Mouse (Mus musculus) liver, postnatal 0 days (tissue): ENCODE results near the gene Kif12. TPM values are rescaled to one million over a fixed set of nuclear protein-coding genes. Genes with fewer than 3 reads are reported as not detected.

ENCODE experiments used
- ATAC-seq: fragments of 200-750 bp; cut with Nextera tagmentation; 2 replicates; pipeline ENCODE4 v1.8.0; 2017; ENCODE audit warnings: mild to moderate bottlenecking, moderate library complexity
- DNase-seq: peaks from one replicate; pipeline ENCODE4 v3.0.0-alpha.2; 2016
- H3K27ac ChIP-seq: fragments of 300-500 bp; sonication (generic); 2 replicates; pipeline ENCODE4 v1.5.1; 2014; ENCODE audit warnings: antibody characterized with exemption, moderate library complexity, mild to moderate bottlenecking, low read depth
- H3K27me3 ChIP-seq: fragments of 300-500 bp; sonication (generic); 2 replicates; pipeline ENCODE4 v1.6.1; 2014; ENCODE audit warnings: low read length, control low read depth, mixed read lengths; ENCODE audit not compliant: insufficient read depth
- H3K36me3 ChIP-seq: fragments of 300-500 bp; sonication (generic); replicated peaks from 2 replicates; pipeline ENCODE4 v1.6.1; 2014; ENCODE audit warnings: mild to moderate bottlenecking, control low read depth, low read length, moderate library complexity, mixed read lengths; ENCODE audit not compliant: insufficient read depth
- H3K4me1 ChIP-seq: fragments of 300-500 bp; sonication (generic); 2 replicates; pipeline ENCODE4 v1.6.1; 2014; ENCODE audit warnings: antibody characterized with exemption, mild to moderate bottlenecking, control low read depth; ENCODE audit not compliant: insufficient read depth
- H3K4me2 ChIP-seq: fragments of 300-500 bp; sonication (generic); 2 replicates; pipeline ENCODE4 v1.6.1; 2014; ENCODE audit warnings: low read depth, mild to moderate bottlenecking, low read length, moderate library complexity, mixed read lengths
- H3K4me3 ChIP-seq: fragments of 300-500 bp; sonication (generic); 2 replicates; pipeline ENCODE4 v1.5.1; 2014; ENCODE audit warnings: low read depth, low read length
- H3K9ac ChIP-seq: fragments of 300-500 bp; sonication (generic); replicated peaks from 2 replicates; pipeline ENCODE4 v1.6.1; 2014; ENCODE audit warnings: mild to moderate bottlenecking, moderate library complexity
- H3K9me3 ChIP-seq: fragments of 300-500 bp; sonication (generic); 2 replicates; pipeline ENCODE4 v1.6.1; 2016; ENCODE audit warnings: mild to moderate bottlenecking, control low read depth, low read length, mixed read lengths
- CTCF ChIP-seq: sonication (generic); IDR thresholded peaks from 2 replicates; pipeline ENCODE4 v1.5.1; 2016; ENCODE audit warnings: antibody characterized with exemption, low read depth
- EP300 ChIP-seq: IDR thresholded peaks from 2 replicates; pipeline ENCODE4 v1.6.1; 2016; ENCODE audit warnings: antibody characterized with exemption, low read depth, mild to moderate bottlenecking
- WGBS: fragments of 180-500 bp; shearing (Covaris S2); extraction: QIAGEN DNeasy Blood & Tissue Kit; methylation state at CpG from one replicate; pipeline ENCODE4 v1.1.7; 2014; ENCODE audit not compliant: insufficient replicate concordance; 5-methylcytosine and 5-hydroxymethylcytosine counted together
- polyA plus RNA-seq: library from polyadenylated mRNA; unstranded; fragments of >200 nt; fragmentation: Nextera tagmentation; extraction: Ambion mirVana; gene quantifications from 2 replicates; pipeline ENCODE4 v1.2.1, GENCODE M21; 2015

Gene Kif12
- polyA plus RNA-seq, 1 experiment from 2014 or later: 0.59 TPM

GRCm38 (mm10) chr4:63194366-63194765, 22.4 kb upstream of the Kif12 start:
- ATAC-seq (no peak), DNase-seq (no peak)
- no peak overlapping the region for H3K9ac ChIP-seq
- 83% methylated on average over 2 of the region's 2 CpGs for WGBS
- H3K4me2 ChIP-seq: no peak overlapping the region
- H3K27ac ChIP-seq: no peak overlapping the region
- no peaks in the 10 kb centered on the region for H3K27me3 ChIP-seq
- no peak overlapping the region for H3K4me3 ChIP-seq
- no peaks in the 10 kb centered on the region for H3K36me3 ChIP-seq
- no peaks in the 10 kb centered on the region for H3K9me3 ChIP-seq
- no peaks in the 10 kb centered on the region for H3K4me1 ChIP-seq
- TF ChIP-seq CTCF (no peak), EP300 (no peak)

GRCm38 (mm10) chr4:63191641-63192040, 19.7 kb upstream of the Kif12 start:
- TF ChIP-seq EP300 (no peak), CTCF (no peak)
- 59% methylated on average over 5 of the region's 5 CpGs for WGBS
- Histone ChIP-seq H3K9me3 (no peaks in the 10 kb centered on the region), H3K4me1 (0 out of 2 replicates have a peak, but pooled peaks cover 2% of the 10 kb centered on the region), H3K9ac (no peak overlapping the region), H3K27ac (no peak overlapping the region), H3K4me2 (no peak overlapping the region), H3K36me3 (no peaks in the 10 kb centered on the region), H3K4me3 (no peak overlapping the region), H3K27me3 (no peaks in the 10 kb centered on the region)
- DNase-seq (no peak), ATAC-seq (no peak)

- Histone ChIP-seq H3K27ac (peak overlapping the region; percentile 79), H3K27me3 (no peaks in the 10 kb centered on the region), H3K4me3 (no peak overlapping the region), H3K9ac (peak overlapping the region; percentile 34), H3K4me2 (peak overlapping the region; percentile 48), H3K9me3 (no peaks in the 10 kb centered on the region), H3K36me3 (no peaks in the 10 kb centered on the region), H3K4me1 (peaks cover 2% of the 10 kb centered on the region; the same call in 1 of the 2 replicates)
- TF ChIP-seq EP300: no peak
- no peak for TF ChIP-seq CTCF
- ATAC-seq (peak; percentile 89), DNase-seq (peak; percentile 55)
- WGBS: 53% methylated on average over 21 of the region's 21 CpGs
These were observed 14.4 kb upstream of the Kif12 start for GRCm38 (mm10) chr4:63186281-63186870.

GRCm38 (mm10) chr4:63181556-63181955, 9.6 kb upstream of the Kif12 start:
- Histone ChIP-seq H3K4me1 (no peaks in the 10 kb centered on the region; the same call in 1 of the 2 replicates), H3K4me2 (no peak overlapping the region), H3K27ac (no peak overlapping the region), H3K36me3 (no peaks in the 10 kb centered on the region), H3K27me3 (no peaks in the 10 kb centered on the region), H3K9me3 (no peaks in the 10 kb centered on the region), H3K4me3 (no peak overlapping the region), H3K9ac (no peak overlapping the region)
- WGBS: 7% methylated on average over 5 of the region's 5 CpGs
- ATAC-seq: peak; percentile 59
- peak; percentile 70 for DNase-seq
- TF ChIP-seq EP300 (no peak), CTCF (peak; percentile 91)

GRCm38 (mm10) chr4:63171122-63171521, 809 bp downstream of the Kif12 start:
- Histone ChIP-seq H3K27me3 (no peaks in the 10 kb centered on the region), H3K9me3 (no peaks in the 10 kb centered on the region), H3K36me3 (no peaks in the 10 kb centered on the region), H3K4me3 (no peak overlapping the region), H3K9ac (no peak overlapping the region), H3K4me2 (0 out of 2 replicates have a peak overlapping the region, but pooled peaks have one; percentile 47), H3K4me1 (no peaks in the 10 kb centered on the region), H3K27ac (no peak overlapping the region)
- DNase-seq: no peak
- TF ChIP-seq EP300: no peak
- no peak for TF ChIP-seq CTCF
- 28% methylated on average over 24 of the region's 24 CpGs for WGBS
- ATAC-seq: no peak

- ATAC-seq (no peak), DNase-seq (no peak)
- H3K4me1 ChIP-seq: no peaks in the 10 kb centered on the region
- no peak for TF ChIP-seq CTCF
- no peak for TF ChIP-seq EP300
- H3K27ac ChIP-seq: no peak overlapping the region
- 87% methylated on average over 4 of the region's 4 CpGs for WGBS
- H3K9ac ChIP-seq: no peak overlapping the region
- no peaks in the 10 kb centered on the region for H3K36me3 ChIP-seq
- H3K27me3 ChIP-seq: no peaks in the 10 kb centered on the region
- no peaks in the 10 kb centered on the region for H3K9me3 ChIP-seq
- no peak overlapping the region for H3K4me2 ChIP-seq
- no peak overlapping the region for H3K4me3 ChIP-seq
These were observed 1.9 kb downstream of the Kif12 start for GRCm38 (mm10) chr4:63170061-63170460.

- Histone ChIP-seq H3K4me2 (no peak overlapping the region), H3K4me1 (no peaks in the 10 kb centered on the region), H3K9me3 (no peaks in the 10 kb centered on the region), H3K27ac (no peak overlapping the region), H3K27me3 (no peaks in the 10 kb centered on the region), H3K9ac (no peak overlapping the region), H3K36me3 (no peaks in the 10 kb centered on the region), H3K4me3 (no peak overlapping the region)
- ATAC-seq (no peak), DNase-seq (no peak)
- TF ChIP-seq EP300: no peak
- no peak for TF ChIP-seq CTCF
- WGBS: 70% methylated on average over 5 of the region's 5 CpGs
These were observed 5.6 kb downstream of the Kif12 start for GRCm38 (mm10) chr4:63166323-63166722.
